Mouse (Mus musculus): ENCODE measurements around the gene C330021F23Rik.
"Not testable (repeated sequence)": the region's sequence is repeated elsewhere in the genome, so short reads cannot be mapped to it uniquely, and the experiment has no call there.

GRCm38 (mm10) chr8:3581961-3582360 is 14.2 kb downstream of the C330021F23Rik start:
- TF ChIP-seq GATA1 (IDR thresholded peaks at IDR 0.05; ENCODE audit: borderline replicate concordance, low read length); FLI1 (IDR thresholded peaks at IDR 0.05; ENCODE audit: low read length): not testable (repeated sequence)

All from megakaryocyte, embryonic 14.5 days (primary cell).